ENCODE assay signal across 9 mouse cellular contexts in genomic region chr13:93787647-93788046, GRCm38 (mm10). TPM values are rescaled to one million over a fixed set of nuclear protein-coding genes. Genes with fewer than 3 reads are reported as not detected.
DNase-seq lines count a peak whose midpoint lies in the region.
"Had no signal": no experiment of that assay in that cellular context is flagged by ENCODE, and none has a peak within 500 bp of the region (broad histone marks: within the 10 kb centered on the region; RNA-seq: fewer than 3 reads in every experiment).

No protein-coding gene starts in this region.

- peak; percentile 44 for DNase-seq in adrenal gland, postnatal 25 days
- no peak for DNase-seq in adrenal gland, adult 2 months
- peak; percentile 61 to 68 for DNase-seq in kidney, postnatal 4 days
- no peak for DNase-seq in kidney, adult 9 months
- DNase-seq in NIH3T3 (ENCODE audit: low read depth), result peak; percentile 74
- peak; percentile 17 for DNase-seq in fibroblast of lung, adult 2 months (ENCODE audit: low read depth)
- no peak for DNase-seq in ovary, postnatal 10 days (ENCODE audit: low spot score)
- DNase-seq in left cerebral cortex, postnatal 14 days (ENCODE audit: low spot score in 2 of 2), result no peak
- DNase-seq: gastrocnemius, postnatal 10 days had no signal

- intact Hi-C loops in left cerebral cortex, postnatal 14 days (cut with DNase I), result no loop called here

RNA-seq across cellular contexts. Expression of gene Arsb, which starts 16.2 kb away (rescaled TPM):
- total RNA-seq in adrenal gland, postnatal 25 days (2021), result 37.8 and 41.9 TPM in 2 replicates
- total RNA-seq in adrenal gland, adult 2 months (2021), result 10 to 100 TPM; 37.4 to 46.8 TPM
- polyA plus RNA-seq in adrenal gland, adult 2 months (2012; rRNA removed), result 45.4 and 57.5 TPM in 2 replicates
- total RNA-seq in left cerebral cortex, postnatal 14 days (2021), result 100 to 1,000 TPM in 1 of 2 experiments, 10 to 100 TPM in 1; 100.0 to 100 TPM

Comparison
In these comparisons a context has a peak if more than half of its experiments do, and no peak if none do; other contexts are left out.
1. DNase-seq: peak in adrenal gland, postnatal 25 days (single experiment), kidney, postnatal 4 days (2 of 2), NIH3T3 (single experiment) and fibroblast of lung, adult 2 months (single experiment); none in adrenal gland, adult 2 months (single experiment), kidney, adult 9 months (single experiment), ovary, postnatal 10 days (single experiment) and left cerebral cortex, postnatal 14 days (0 of 2).